Mouse (Mus musculus) left cerebral cortex, postnatal 36 days (tissue): ENCODE results near the gene Gimap9. TPM values are rescaled to one million over a fixed set of nuclear protein-coding genes. Genes with fewer than 3 reads are reported as not detected.
"Not testable (repeated sequence)": the region's sequence is repeated elsewhere in the genome, so short reads cannot be mapped to it uniquely, and the experiment has no call there.

ENCODE experiments used
- DNase-seq, 2 experiments: peaks; one replicate each; pipeline ENCODE4 v3.0.0; 2021 to 2022; ENCODE audit warnings: low spot score in 2 of 2, mixed read lengths in 1 of 2
- intact Hi-C: fragments of 180-260 bp; cut with DNase I; formaldehyde crosslinking; loops from one replicate; pipeline ENCODE4 v1.15.1; 2025
- total RNA-seq, 2 experiments: library from RNA; stranded (reverse); gene quantifications; 2 replicates each; pipeline ENCODE4 v1.2.3; 2021

Gene Gimap9
- total RNA-seq, 2 experiments from 2014 or later, result 0.37 to 0.57 TPM

- intact Hi-C loops, result loop anchor here (5.0 kb wide), 1 partner anchor 309 kb away; no protein-coding TSS in a partner anchor
- DNase-seq, result no peak
These were observed 27.1 kb upstream of the Gimap9 start for GRCm38 (mm10) chr6:48648779-48649178.

GRCm38 (mm10) chr6:48650041-48650440, 25.9 kb upstream of the Gimap9 start:
- DNase-seq, result no peak
- intact Hi-C loops, result no loop called here

- intact Hi-C loops, result no loop called here
- DNase-seq, result no peak
These were observed 17.2 kb upstream of the Gimap9 start for GRCm38 (mm10) chr6:48658721-48659120.

GRCm38 (mm10) chr6:48664750-48665149, 11.2 kb upstream of the Gimap9 start:
- intact Hi-C loops, result no loop called here
- DNase-seq, result no peak

- no peak for DNase-seq
- intact Hi-C loops, result no loop called here
These were observed 10.5 kb upstream of the Gimap9 start for GRCm38 (mm10) chr6:48665471-48665870.

- intact Hi-C loops, result no loop called here
- no peak for DNase-seq
These were observed 9.8 kb upstream of the Gimap9 start for GRCm38 (mm10) chr6:48666159-48666586.

GRCm38 (mm10) chr6:48668022-48668421, 7.9 kb upstream of the Gimap9 start:
- intact Hi-C loops, result no loop called here
- no peak for DNase-seq

GRCm38 (mm10) chr6:48669446-48669969, 6.4 kb upstream of the Gimap9 start:
- intact Hi-C loops, result no loop called here
- no peak for DNase-seq

GRCm38 (mm10) chr6:48674291-48675058, 1.5 kb upstream of the Gimap9 start:
- no peak for DNase-seq
- intact Hi-C loops, result no loop called here

- intact Hi-C loops, result no loop called here
- no peak for DNase-seq
These were observed 464 bp upstream of the Gimap9 start for GRCm38 (mm10) chr6:48675400-48675930.

- intact Hi-C loops, result no loop called here
- DNase-seq, result no peak
These were observed 1.0 kb downstream of the Gimap9 start for GRCm38 (mm10) chr6:48676860-48677415.

GRCm38 (mm10) chr6:48677492-48678345, 1.8 kb downstream of the Gimap9 start:
- no peak for DNase-seq
- intact Hi-C loops, result no loop called here

GRCm38 (mm10) chr6:48678391-48678790, 2.5 kb downstream of the Gimap9 start:
- no peak for DNase-seq
- intact Hi-C loops, result no loop called here

GRCm38 (mm10) chr6:48679701-48680100, 3.8 kb downstream of the Gimap9 start:
- no peak for DNase-seq
- intact Hi-C loops, result no loop called here

- intact Hi-C loops, result no loop called here
- DNase-seq, result no peak
These were observed 4.5 kb downstream of the Gimap9 start for GRCm38 (mm10) chr6:48680421-48680820.

- no peak for DNase-seq
- intact Hi-C loops, result no loop called here
These were observed 5.7 kb downstream of the Gimap9 start for GRCm38 (mm10) chr6:48681472-48682090.

GRCm38 (mm10) chr6:48682271-48682670, 6.3 kb downstream of the Gimap9 start:
- intact Hi-C loops, result no loop called here

GRCm38 (mm10) chr6:48683263-48683821, 7.4 kb downstream of the Gimap9 start:
- DNase-seq, intact Hi-C loops: not testable (repeated sequence)

More at GRCm38 (mm10) chr6:48682271-48682670, 6.3 kb downstream of the Gimap9 start:
- DNase-seq, result no peak

GRCm38 (mm10) chr6:48684319-48684718, 8.4 kb downstream of the Gimap9 start, which contains the start of gene Gimap4:
Gene Gimap4 (plus strand): TSS chr6:48684549.
- intact Hi-C loops, result no loop called here
- DNase-seq, result no peak
